ENCODE assay signal across 8 mouse cellular contexts in the genomic region with DNA sequence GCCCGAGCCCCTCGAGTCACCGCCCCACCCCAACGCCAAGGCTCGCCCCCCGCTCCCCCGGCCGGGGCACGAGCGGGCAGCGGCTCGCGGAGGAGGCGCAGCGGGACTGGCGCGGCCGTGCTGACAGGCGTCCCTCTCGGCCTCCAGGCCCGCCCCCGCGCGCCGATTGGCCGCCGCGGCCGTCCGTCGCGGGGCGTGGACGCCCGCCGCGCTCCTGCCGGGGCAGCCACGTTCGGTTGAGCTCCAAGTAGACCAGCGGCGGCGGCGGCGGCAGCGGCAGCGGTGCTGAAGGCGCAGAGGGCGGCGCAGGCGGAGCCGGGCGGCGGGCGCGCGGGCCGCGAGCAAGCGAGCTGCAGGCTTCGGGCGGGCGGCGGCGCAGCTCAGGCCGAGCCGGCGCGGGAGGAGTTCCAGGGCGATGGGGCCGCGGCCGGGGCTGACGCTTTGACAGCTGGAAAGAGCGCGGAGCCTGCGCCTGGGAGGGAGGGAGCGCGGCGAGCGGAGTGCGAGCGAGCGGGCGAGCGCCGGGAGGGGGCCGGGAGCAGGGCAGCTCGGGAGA. TPM values are rescaled to one million over a fixed set of nuclear protein-coding genes. Genes with fewer than 3 reads are reported as not detected.
DNase-seq lines count a peak whose midpoint lies in the region; ATAC-seq and TF ChIP-seq lines count a peak whose summit lies in the region.

No protein-coding gene starts in this region.

- peaks cover 24% of the 10 kb centered on the region for H3K36me3 ChIP-seq in forebrain, embryonic 13.5 days (ENCODE audit: poor library complexity, severe bottlenecking)
- H3K36me3 ChIP-seq in liver, postnatal 0 days (replicated peaks; ENCODE audit: insufficient read depth, low read length): peaks cover 21% of the 10 kb centered on the region
- H3K36me3 ChIP-seq in neural tube, embryonic 14.5 days (ENCODE audit: control insufficient read depth, insufficient read depth, low read length): peaks cover 15% of the 10 kb centered on the region

- intact Hi-C loops in heart, postnatal 10 days (cut with DNase I): loop anchor here (5.0 kb wide), 1 partner anchor 156 kb away; a partner anchor contains a TSS

- peak overlapping the region; percentile 99 for H3K27ac ChIP-seq in forebrain, embryonic 13.5 days
- peak overlapping the region; percentile 91 for H3K27ac ChIP-seq in liver, postnatal 0 days (ENCODE audit: low read depth)
- peak overlapping the region; percentile 99 for H3K27ac ChIP-seq in neural tube, embryonic 14.5 days (ENCODE audit: low read depth, low read length)

- TF ChIP-seq EP300 in liver, postnatal 0 days (IDR thresholded peaks at IDR 0.05; ENCODE audit: low read depth): no peak

- 0% methylated on average over 39 of the region's 89 CpGs for WGBS in forebrain, embryonic 13.5 days
- whole genome bisulfite sequencing in liver, postnatal 0 days (ENCODE audit: insufficient replicate concordance): under 1% methylated on average over 15 of the region's 89 CpGs
- WGBS in neural tube, embryonic 14.5 days: under 1% methylated on average over 87 of the region's 89 CpGs

- peaks cover 64% of the 10 kb centered on the region for H3K4me1 ChIP-seq in forebrain, embryonic 13.5 days
- peaks cover 46% of the 10 kb centered on the region for H3K4me1 ChIP-seq in liver, postnatal 0 days (ENCODE audit: insufficient read depth)
- H3K4me1 ChIP-seq in neural tube, embryonic 14.5 days (ENCODE audit: control insufficient read depth, insufficient read depth, low read length): peaks cover 56% of the 10 kb centered on the region

- H3K4me2 ChIP-seq in forebrain, embryonic 13.5 days: peak overlapping the region; percentile 94
- peak overlapping the region; percentile 100 for H3K4me2 ChIP-seq in liver, postnatal 0 days (ENCODE audit: low read depth, low read length)
- peak overlapping the region; percentile 64 for H3K4me2 ChIP-seq in neural tube, embryonic 14.5 days (ENCODE audit: low read depth, low read length)

- peak overlapping the region; percentile 100 for H3K9ac ChIP-seq in forebrain, embryonic 13.5 days
- H3K9ac ChIP-seq in liver, postnatal 0 days (replicated peaks): peak overlapping the region; percentile 97
- H3K9ac ChIP-seq in neural tube, embryonic 14.5 days (replicated peaks; ENCODE audit: low read depth, low read length): peak overlapping the region; percentile 90

- H3K9me3 ChIP-seq in forebrain, embryonic 13.5 days (replicated peaks): no peaks in the 10 kb centered on the region
- no peaks in the 10 kb centered on the region for H3K9me3 ChIP-seq in liver, postnatal 0 days (ENCODE audit: low read length)
- no peaks in the 10 kb centered on the region for H3K9me3 ChIP-seq in neural tube, embryonic 14.5 days (ENCODE audit: control insufficient read depth, low read length)

- no peaks in the 10 kb centered on the region for H3K27me3 ChIP-seq in forebrain, embryonic 13.5 days
- no peaks in the 10 kb centered on the region for H3K27me3 ChIP-seq in liver, postnatal 0 days (ENCODE audit: insufficient read depth, low read length)
- H3K27me3 ChIP-seq in neural tube, embryonic 14.5 days (ENCODE audit: control insufficient read depth, insufficient read depth, low read length): no peaks in the 10 kb centered on the region

- ATAC-seq in forebrain, embryonic 13.5 days: peak; percentile 92
- ATAC-seq in liver, postnatal 0 days: peak; percentile 88
- peak; percentile 88 for ATAC-seq in neural tube, embryonic 14.5 days (ENCODE audit: low read depth)

- no peak for TF ChIP-seq CTCF in liver, postnatal 0 days (IDR thresholded peaks at IDR 0.05; ENCODE audit: low read depth)

- peak overlapping the region; percentile 100 for H3K4me3 ChIP-seq in forebrain, embryonic 13.5 days
- peak overlapping the region; percentile 92 for H3K4me3 ChIP-seq in liver, postnatal 0 days (ENCODE audit: low read depth, low read length)
- H3K4me3 ChIP-seq in neural tube, embryonic 14.5 days (ENCODE audit: low read depth, low read length): peak overlapping the region; percentile 100

- peak; percentile 76 to 83 for DNase-seq in CD8-positive naive resting alpha-beta T cell, adult 2 months (ENCODE audit: low read depth in 2 of 2, low spot score in 2 of 2)
- DNase-seq in c-Kit-positive CD71-positive TER-119-positive erythroid progenitor cells, embryonic 14.5 days (ENCODE audit: low spot score): peak; percentile 84
- peak; percentile 94 to 96 for DNase-seq in heart, postnatal 10 days
- DNase-seq in layer of hippocampus, adult 11-12 months (ENCODE audit: low spot score): peak; percentile 94
- DNase-seq in liver, postnatal 0 days: peak; percentile 94
- DNase-seq in testis, postnatal 10 days (ENCODE audit: low spot score): peak; percentile 94

RNA-seq across cellular contexts. Expression of a gene that starts 0.8 kb away (rescaled TPM):
- 168 and 173 TPM in 2 replicates for polyA plus RNA-seq in forebrain, embryonic 13.5 days (2015; fragmentation: Nextera tagmentation; extraction: Ambion mirVana)
- total RNA-seq in heart, postnatal 10 days (2021): 10 to 100 TPM; 41.6 to 49.9 TPM
- polyA plus RNA-seq in liver, postnatal 0 days (2015; fragmentation: Nextera tagmentation; extraction: Ambion mirVana): 22.8 and 26.8 TPM in 2 replicates
- polyA plus RNA-seq in neural tube, embryonic 14.5 days (2014; fragmentation: Nextera tagmentation; extraction: Ambion mirVana): 106 and 112 TPM in 2 replicates

Comparison
In these comparisons a context has a peak if more than half of its experiments do, and no peak if none do; other contexts are left out.
1. Peak in every context shown above with its lines: DNase-seq, ATAC-seq, H3K4me3 ChIP-seq and H3K27ac ChIP-seq.